Mouse (Mus musculus) heart, embryonic 16.5 days (tissue): ENCODE results near the gene Pld1. TPM values are rescaled to one million over a fixed set of nuclear protein-coding genes. Genes with fewer than 3 reads are reported as not detected.

ENCODE experiments used
- ATAC-seq: fragments of 200-750 bp; cut with Nextera tagmentation; replicated peaks from 2 replicates; pipeline ENCODE4 v1.8.0; 2017; ENCODE audit warnings: moderate number of reproducible peaks; ENCODE audit not compliant: insufficient read depth, low FRiP score; ENCODE audit errors: extremely low read depth
- H3K27ac ChIP-seq: fragments of 300-500 bp; sonication (generic); 2 replicates; pipeline ENCODE4 v1.5.1; 2014; ENCODE audit warnings: mild to moderate bottlenecking, low read length, control low read depth, moderate library complexity
- H3K27me3 ChIP-seq: fragments of 300-500 bp; sonication (generic); 2 replicates; pipeline ENCODE4 v1.6.1; 2014; ENCODE audit warnings: low read length, mixed read lengths; ENCODE audit not compliant: control insufficient read depth, insufficient read depth
- H3K36me3 ChIP-seq: fragments of 300-500 bp; sonication (generic); 2 replicates; pipeline ENCODE4 v1.6.1; 2014; ENCODE audit not compliant: control insufficient read depth, insufficient read depth
- H3K4me1 ChIP-seq: fragments of 300-500 bp; sonication (generic); 2 replicates; pipeline ENCODE4 v1.6.1; 2014; ENCODE audit warnings: low read length, mixed read lengths; ENCODE audit not compliant: control insufficient read depth, insufficient read depth
- H3K4me2 ChIP-seq: fragments of 300-500 bp; sonication (generic); 2 replicates; pipeline ENCODE4 v1.6.1; 2014; ENCODE audit warnings: low read depth, mild to moderate bottlenecking, control low read depth, low read length
- H3K4me3 ChIP-seq: fragments of 300-500 bp; sonication (generic); 2 replicates; pipeline ENCODE4 v1.5.1; 2014; ENCODE audit warnings: mild to moderate bottlenecking, control low read depth, low read length
- H3K9ac ChIP-seq: fragments of 300-500 bp; sonication (generic); 2 replicates; pipeline ENCODE4 v1.6.1; 2014; ENCODE audit warnings: low read length, control low read depth
- H3K9me3 ChIP-seq: fragments of 300-500 bp; sonication (generic); replicated peaks from 2 replicates; pipeline ENCODE4 v1.6.1; 2016; ENCODE audit warnings: low read length; ENCODE audit not compliant: control insufficient read depth
- WGBS: fragments of 180-500 bp; shearing (Covaris S2); extraction: QIAGEN DNeasy Blood & Tissue Kit; methylation state at CpG from one replicate; pipeline ENCODE4 v1.1.7; 2014; 5-methylcytosine and 5-hydroxymethylcytosine counted together
- polyA plus RNA-seq: library from polyadenylated mRNA; unstranded; fragments of >200 nt; fragmentation: Nextera tagmentation; extraction: Ambion mirVana; gene quantifications from 2 replicates; pipeline ENCODE4 v1.2.1, GENCODE M21; 2015

Gene Pld1
- polyA plus RNA-seq, 1 experiment from 2014 or later: 7.8 TPM

DNA sequence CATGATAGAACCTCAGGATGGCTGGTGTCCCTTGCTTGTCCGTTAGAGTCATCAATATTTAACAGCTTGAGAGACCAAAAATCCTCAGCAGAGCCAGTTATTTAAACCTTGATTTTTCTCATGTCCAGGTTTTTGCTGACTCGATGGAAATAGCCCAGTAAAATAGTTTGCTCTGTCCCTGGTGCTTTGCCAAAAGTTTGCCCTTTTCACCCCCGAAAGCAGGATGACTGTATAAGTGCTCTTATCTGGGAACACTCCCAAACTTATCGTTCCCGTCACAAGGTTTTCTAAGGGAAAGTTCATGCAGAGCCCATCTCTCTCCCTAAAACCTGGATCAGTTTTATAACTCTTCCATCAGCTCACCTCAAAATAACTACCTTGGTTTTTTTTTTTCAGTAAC is 173.0 kb downstream of the Pld1 start:
- peak; percentile 67 for ATAC-seq
- 0 out of 2 replicates have a peak overlapping the region, but pooled peaks have one; percentile 50 for H3K27ac ChIP-seq
- H3K9ac ChIP-seq: no peak overlapping the region
- 18% methylated on average over 5 of the region's 5 CpGs for WGBS
- 0 out of 2 replicates have a peak overlapping the region, but pooled peaks have one; percentile 25 for H3K4me2 ChIP-seq
- no peaks in the 10 kb centered on the region; the same call in 1 of the 2 replicates for H3K36me3 ChIP-seq
- peaks cover 14% of the 10 kb centered on the region for H3K4me1 ChIP-seq
- no peaks in the 10 kb centered on the region for H3K27me3 ChIP-seq
- no peak overlapping the region for H3K4me3 ChIP-seq
- H3K9me3 ChIP-seq: 0 out of 2 replicates have a peak, but pooled peaks cover 3% of the 10 kb centered on the region

DNA sequence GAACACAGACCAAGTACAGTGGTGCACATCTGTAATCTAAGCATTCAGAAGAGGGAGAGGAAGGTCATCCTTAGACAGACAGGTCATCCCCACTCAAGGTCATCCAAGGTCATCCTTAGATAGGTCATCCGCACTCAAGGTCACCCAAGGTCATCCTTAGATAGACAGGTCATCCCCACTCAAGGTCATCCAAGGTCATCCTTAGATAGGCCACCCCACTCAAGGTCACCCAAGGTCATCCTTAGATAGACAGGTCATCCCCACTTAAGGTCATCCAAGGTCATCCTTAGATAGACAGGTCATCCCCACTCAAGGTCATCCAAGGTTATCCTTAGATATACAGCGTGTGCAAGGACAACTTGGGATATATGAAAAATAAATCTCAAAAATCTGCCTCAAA is 175.4 kb downstream of the Pld1 start:
- WGBS: 87% methylated on average over 2 of the region's 2 CpGs
- H3K36me3 ChIP-seq: no peaks in the 10 kb centered on the region; the same call in 1 of the 2 replicates
- no peak overlapping the region for H3K4me2 ChIP-seq
- no peak overlapping the region for H3K9ac ChIP-seq
- H3K27me3 ChIP-seq: no peaks in the 10 kb centered on the region
- H3K27ac ChIP-seq: peak overlapping the region; percentile 14; the same call in 1 of the 2 replicates
- peaks cover 10% of the 10 kb centered on the region for H3K4me1 ChIP-seq
- no peak for ATAC-seq
- H3K4me3 ChIP-seq: no peak overlapping the region
- H3K9me3 ChIP-seq: 0 out of 2 replicates have a peak, but pooled peaks cover 3% of the 10 kb centered on the region

DNA sequence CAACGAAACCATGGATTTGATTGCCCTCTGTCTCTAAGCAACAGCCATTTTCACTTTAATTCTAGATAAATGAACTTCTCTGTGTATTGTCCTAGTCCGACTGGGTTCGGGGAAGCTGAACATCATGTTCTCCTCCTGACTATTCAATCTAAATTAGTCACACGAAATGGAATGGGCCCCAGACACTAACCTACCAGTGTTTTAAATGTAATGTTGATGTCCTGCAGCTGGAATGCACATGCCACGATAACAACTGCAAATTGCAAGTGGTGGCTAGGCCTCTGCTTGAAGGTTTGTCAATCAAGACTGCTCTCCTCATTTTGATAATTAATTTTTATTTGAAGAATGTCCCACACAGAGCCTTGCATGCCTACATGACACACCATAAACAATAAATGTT is 203.2 kb downstream of the Pld1 start:
- Histone ChIP-seq H3K4me2 (no peak overlapping the region), H3K9ac (no peak overlapping the region), H3K9me3 (0 out of 2 replicates have a peak, but pooled peaks cover 2% of the 10 kb centered on the region), H3K4me3 (no peak overlapping the region), H3K4me1 (no peaks in the 10 kb centered on the region), H3K27ac (no peak overlapping the region), H3K27me3 (no peaks in the 10 kb centered on the region), H3K36me3 (no peaks in the 10 kb centered on the region)
- 70% methylated on average over 5 of the region's 5 CpGs for WGBS
- no peak for ATAC-seq

DNA sequence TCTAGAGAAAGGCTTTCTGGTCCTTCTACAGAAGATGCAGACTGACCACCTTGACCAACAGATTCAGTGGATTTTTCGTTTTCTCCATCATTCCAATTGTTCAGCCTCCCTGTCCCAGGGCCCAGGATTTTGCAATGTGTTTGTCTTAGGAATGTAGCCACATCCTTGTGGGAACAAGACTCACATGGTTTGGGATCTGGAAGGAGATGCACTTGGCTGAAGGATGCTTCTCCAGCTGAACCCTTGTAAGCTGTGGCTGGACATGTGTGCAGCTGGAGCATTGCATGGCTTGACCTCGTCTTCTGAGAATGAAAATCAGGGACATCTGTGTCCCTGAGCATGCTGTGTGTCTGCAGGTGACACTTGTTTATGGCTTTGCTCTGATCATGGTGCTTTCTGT is 203.6 kb downstream of the Pld1 start:
- no peak for ATAC-seq
- no peak overlapping the region for H3K27ac ChIP-seq
- H3K4me2 ChIP-seq: no peak overlapping the region
- no peaks in the 10 kb centered on the region for H3K4me1 ChIP-seq
- H3K36me3 ChIP-seq: no peaks in the 10 kb centered on the region
- WGBS: 69% methylated on average over 2 of the region's 2 CpGs
- 0 out of 2 replicates have a peak, but pooled peaks cover 2% of the 10 kb centered on the region for H3K9me3 ChIP-seq
- H3K9ac ChIP-seq: no peak overlapping the region
- H3K4me3 ChIP-seq: no peak overlapping the region
- H3K27me3 ChIP-seq: no peaks in the 10 kb centered on the region

DNA sequence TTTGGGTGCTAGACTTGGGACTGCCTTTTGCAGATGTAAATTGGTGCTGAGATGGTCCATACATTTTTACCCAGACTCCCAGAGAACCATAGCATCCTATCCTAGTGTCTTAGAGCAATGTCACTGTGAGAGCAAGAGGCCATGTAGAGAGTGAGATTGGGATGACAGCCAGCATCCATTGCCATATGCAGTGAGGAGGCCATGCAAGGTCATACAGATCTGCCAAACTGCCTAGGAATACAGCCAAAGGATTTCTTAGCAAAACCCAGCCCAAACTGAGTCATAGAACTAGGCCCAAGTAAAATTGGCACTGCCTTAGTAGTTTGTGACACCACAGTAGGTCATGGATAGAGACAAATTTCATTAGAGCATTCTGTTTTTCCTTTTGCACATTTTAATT is 206.2 kb downstream of the Pld1 start:
- H3K27me3 ChIP-seq: no peaks in the 10 kb centered on the region
- no peaks in the 10 kb centered on the region for H3K9me3 ChIP-seq
- H3K4me3 ChIP-seq: no peak overlapping the region
- no peak overlapping the region for H3K4me2 ChIP-seq
- H3K27ac ChIP-seq: no peak overlapping the region
- no peak overlapping the region for H3K9ac ChIP-seq
- H3K4me1 ChIP-seq: no peaks in the 10 kb centered on the region
- no peak for ATAC-seq
- H3K36me3 ChIP-seq: no peaks in the 10 kb centered on the region

DNA sequence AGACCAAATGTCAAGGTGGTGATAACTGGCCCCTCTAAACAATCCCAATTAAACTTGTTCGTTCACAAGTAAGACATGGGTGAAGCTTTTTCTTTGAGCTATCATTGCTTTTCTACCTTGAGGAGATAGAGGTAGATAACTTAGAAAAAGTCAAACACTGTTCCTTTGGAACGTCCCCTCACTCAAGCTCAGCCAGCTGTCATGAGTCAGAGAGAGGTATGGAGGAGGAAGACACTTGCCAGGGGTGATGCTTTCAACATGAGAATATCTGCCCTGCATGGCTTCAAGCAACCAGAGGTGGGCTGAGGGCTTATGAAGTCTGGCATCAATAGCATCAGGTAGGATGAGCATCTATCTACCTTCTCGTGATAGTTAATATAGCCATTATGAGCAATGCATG is 207.0 kb downstream of the Pld1 start:
- Histone ChIP-seq H3K9ac (no peak overlapping the region), H3K27me3 (no peaks in the 10 kb centered on the region), H3K36me3 (no peaks in the 10 kb centered on the region), H3K4me1 (no peaks in the 10 kb centered on the region), H3K27ac (no peak overlapping the region), H3K9me3 (no peaks in the 10 kb centered on the region), H3K4me2 (no peak overlapping the region), H3K4me3 (no peak overlapping the region)
- WGBS: 68% methylated on average over 3 of the region's 3 CpGs
- no peak for ATAC-seq

DNA sequence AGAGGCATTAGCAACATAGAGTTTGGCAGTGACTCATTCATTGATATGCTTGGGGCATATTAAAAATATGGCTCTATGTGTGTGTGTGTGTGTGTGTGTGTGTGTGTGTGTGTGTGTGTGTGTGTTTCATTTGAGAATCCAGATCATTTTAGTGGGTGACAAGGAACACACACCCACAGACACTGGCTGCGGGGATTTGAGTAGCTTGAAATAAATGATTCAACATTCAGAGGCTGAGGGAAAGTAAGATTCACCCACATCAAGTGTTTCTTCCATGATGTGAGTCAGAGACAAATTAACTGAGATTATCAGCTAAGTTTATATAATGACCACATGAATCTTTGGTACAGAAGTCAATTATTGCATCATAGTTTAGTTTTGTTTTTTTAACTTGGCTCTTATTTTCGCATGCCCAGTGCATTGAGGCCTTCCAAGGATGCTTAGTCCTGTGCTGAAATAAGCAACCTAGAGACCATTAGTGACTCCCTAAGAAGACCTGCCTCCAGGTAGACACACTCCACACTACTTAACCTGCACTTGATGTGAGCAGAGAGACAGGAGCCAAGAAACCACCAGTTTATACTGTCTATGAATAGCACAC is 211.3 kb downstream of the Pld1 start:
- no peak for ATAC-seq
- Histone ChIP-seq H3K27me3 (no peaks in the 10 kb centered on the region), H3K4me1 (no peaks in the 10 kb centered on the region), H3K4me2 (no peak overlapping the region), H3K4me3 (no peak overlapping the region), H3K27ac (no peak overlapping the region), H3K9ac (no peak overlapping the region), H3K9me3 (no peaks in the 10 kb centered on the region), H3K36me3 (no peaks in the 10 kb centered on the region)
- 86% methylated on average over 2 of the region's 2 CpGs for WGBS

DNA sequence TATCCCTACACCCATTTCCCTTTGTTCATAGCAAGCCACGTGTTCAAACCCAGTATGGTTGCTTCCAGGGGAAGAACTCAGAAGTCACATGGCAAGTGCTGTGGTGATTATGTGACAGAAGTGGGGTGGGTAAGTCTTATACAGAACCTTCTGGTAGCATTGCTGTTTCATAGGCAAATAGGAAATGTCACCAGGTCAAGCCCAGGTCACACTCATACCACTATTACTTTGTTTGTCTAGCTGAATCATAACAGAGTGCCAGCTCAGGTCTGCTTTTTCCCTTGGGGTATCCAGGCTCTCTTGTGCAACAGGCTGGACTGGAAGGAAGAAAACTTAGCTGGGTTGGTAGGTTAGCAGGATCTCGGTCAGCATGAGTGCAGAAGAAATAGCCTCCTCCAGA is 219.5 kb downstream of the Pld1 start:
- no peaks in the 10 kb centered on the region for H3K9me3 ChIP-seq
- 76% methylated on average over 2 of the region's 2 CpGs for WGBS
- no peak overlapping the region for H3K9ac ChIP-seq
- H3K27ac ChIP-seq: no peak overlapping the region
- no peaks in the 10 kb centered on the region for H3K27me3 ChIP-seq
- no peak for ATAC-seq
- no peaks in the 10 kb centered on the region for H3K4me1 ChIP-seq
- no peak overlapping the region for H3K4me2 ChIP-seq
- H3K36me3 ChIP-seq: no peaks in the 10 kb centered on the region
- no peak overlapping the region for H3K4me3 ChIP-seq

DNA sequence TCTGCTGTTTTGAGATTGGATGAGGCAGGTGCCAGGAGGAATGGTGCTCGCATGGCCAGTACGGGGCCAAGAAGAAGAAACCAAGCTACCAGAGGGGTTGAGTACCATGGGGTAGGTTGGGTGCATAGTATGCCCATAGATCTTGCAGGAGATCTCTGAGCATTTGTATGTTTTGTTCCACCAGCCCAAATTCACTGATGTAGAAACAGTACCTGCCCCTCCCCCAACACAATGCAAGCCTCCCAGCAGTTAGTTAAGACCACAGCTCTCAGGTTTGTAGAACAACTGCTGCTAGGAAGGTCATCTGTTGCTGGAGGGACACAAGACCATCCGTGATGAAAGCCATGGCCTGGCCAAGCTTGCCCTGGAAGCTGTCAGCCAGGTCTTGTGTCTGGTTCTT is 220.4 kb downstream of the Pld1 start:
- WGBS: 93% methylated on average over 3 of the region's 3 CpGs
- ATAC-seq: no peak

More for the DNA sequence above, 220.4 kb downstream of the Pld1 start:
- no peaks in the 10 kb centered on the region for H3K9me3 ChIP-seq
- no peak overlapping the region for H3K9ac ChIP-seq
- no peaks in the 10 kb centered on the region for H3K36me3 ChIP-seq
- no peaks in the 10 kb centered on the region for H3K4me1 ChIP-seq
- no peak overlapping the region for H3K4me2 ChIP-seq
- H3K27me3 ChIP-seq: no peaks in the 10 kb centered on the region
- H3K4me3 ChIP-seq: no peak overlapping the region
- H3K27ac ChIP-seq: no peak overlapping the region
